Mouse (Mus musculus) heart, embryonic 11.5 days (tissue): ENCODE results near the gene Tmem218. TPM values are rescaled to one million over a fixed set of nuclear protein-coding genes. Genes with fewer than 3 reads are reported as not detected.

Experiments used
- ATAC-seq: fragments of 200-750 bp; cut with Nextera tagmentation; replicated peaks from 2 replicates; pipeline ENCODE4 v1.8.0; 2017; ENCODE audit warnings: moderate library complexity; ENCODE audit not compliant: insufficient number of reproducible peaks, low FRiP score, low TSS enrichment
- H3K27ac ChIP-seq: fragments of 300-500 bp; sonication (generic); 2 replicates; pipeline ENCODE4 v1.5.1; 2014; ENCODE audit warnings: mild to moderate bottlenecking, low read depth, low read length
- H3K27me3 ChIP-seq: fragments of 300-500 bp; sonication (generic); 2 replicates; pipeline ENCODE4 v1.6.1; 2014; ENCODE audit warnings: mild to moderate bottlenecking, low read length, mixed read lengths; ENCODE audit not compliant: control insufficient read depth, insufficient read depth
- H3K36me3 ChIP-seq: fragments of 300-500 bp; sonication (generic); 2 replicates; pipeline ENCODE4 v1.6.1; 2014; ENCODE audit warnings: mild to moderate bottlenecking, low read length, moderate library complexity, mixed read lengths; ENCODE audit not compliant: control insufficient read depth, insufficient read depth
- H3K4me1 ChIP-seq: fragments of 300-500 bp; sonication (generic); 2 replicates; pipeline ENCODE4 v1.6.1; 2014; ENCODE audit warnings: low read length; ENCODE audit not compliant: control insufficient read depth, insufficient read depth
- H3K4me2 ChIP-seq: fragments of 300-500 bp; sonication (generic); 2 replicates; pipeline ENCODE4 v1.6.1; 2014; ENCODE audit warnings: mild to moderate bottlenecking, moderate library complexity
- H3K4me3 ChIP-seq: fragments of 300-500 bp; sonication (generic); 2 replicates; pipeline ENCODE4 v1.5.1; 2014; ENCODE audit warnings: low read depth, low read length
- H3K9ac ChIP-seq: fragments of 300-500 bp; sonication (generic); 2 replicates; pipeline ENCODE4 v1.6.1; 2014; ENCODE audit warnings: mild to moderate bottlenecking, low read depth, low read length, moderate library complexity
- H3K9me3 ChIP-seq: fragments of 300-500 bp; sonication (generic); replicated peaks from 2 replicates; pipeline ENCODE4 v1.6.1; 2016; ENCODE audit warnings: low read length; ENCODE audit not compliant: control insufficient read depth
- WGBS: fragments of 180-500 bp; shearing (Covaris S2); extraction: QIAGEN DNeasy Blood & Tissue Kit; methylation state at CpG from one replicate; pipeline ENCODE4 v1.1.7; 2014; ENCODE audit not compliant: insufficient replicate concordance; 5-methylcytosine and 5-hydroxymethylcytosine counted together
- polyA plus RNA-seq: library from polyadenylated mRNA; unstranded; fragments of >200 nt; fragmentation: Nextera tagmentation; extraction: Ambion mirVana; gene quantifications from 2 replicates; pipeline ENCODE4 v1.2.1, GENCODE M21; 2014

The Tmem218 gene
- polyA plus RNA-seq, 1 experiment from 2014 or later, result 8.2 TPM

- Histone ChIP-seq H3K27ac (no peak overlapping the region), H3K9me3 (no peaks in the 10 kb centered on the region), H3K36me3 (no peaks in the 10 kb centered on the region), H3K4me1 (no peaks in the 10 kb centered on the region), H3K27me3 (no peaks in the 10 kb centered on the region), H3K4me2 (no peak overlapping the region), H3K9ac (no peak overlapping the region), H3K4me3 (no peak overlapping the region)
- ATAC-seq, result no peak
- 79% methylated on average over 3 of the region's 3 CpGs for WGBS
Observed at GRCm38 (mm10) chr9:37242764-37243163, 34.7 kb downstream of the Tmem218 start.

GRCm38 (mm10) chr9:37244600-37244999 is 36.6 kb downstream of the Tmem218 start:
- Histone ChIP-seq H3K4me2 (no peak overlapping the region), H3K4me3 (no peak overlapping the region), H3K27me3 (no peaks in the 10 kb centered on the region), H3K9me3 (no peaks in the 10 kb centered on the region), H3K4me1 (no peaks in the 10 kb centered on the region), H3K27ac (no peak overlapping the region), H3K9ac (no peak overlapping the region), H3K36me3 (no peaks in the 10 kb centered on the region)
- 67% methylated on average over 1 of the region's 1 CpGs for WGBS
- no peak for ATAC-seq

GRCm38 (mm10) chr9:37245404-37245803 is 37.4 kb downstream of the Tmem218 start:
- H3K4me1 ChIP-seq, result no peaks in the 10 kb centered on the region
- no peaks in the 10 kb centered on the region for H3K9me3 ChIP-seq
- no peaks in the 10 kb centered on the region for H3K36me3 ChIP-seq
- no peak overlapping the region for H3K9ac ChIP-seq
- no peak overlapping the region for H3K27ac ChIP-seq
- no peak overlapping the region for H3K4me3 ChIP-seq
- WGBS, result 63% methylated on average over 2 of the region's 2 CpGs
- no peak overlapping the region for H3K4me2 ChIP-seq
- ATAC-seq, result no peak
- no peaks in the 10 kb centered on the region for H3K27me3 ChIP-seq

GRCm38 (mm10) chr9:37245810-37246209 is 37.8 kb downstream of the Tmem218 start:
- Histone ChIP-seq H3K27ac (no peak overlapping the region), H3K36me3 (no peaks in the 10 kb centered on the region), H3K4me3 (no peak overlapping the region), H3K27me3 (no peaks in the 10 kb centered on the region), H3K4me2 (no peak overlapping the region), H3K9ac (no peak overlapping the region), H3K9me3 (no peaks in the 10 kb centered on the region), H3K4me1 (no peaks in the 10 kb centered on the region)
- 85% methylated on average over 1 of the region's 1 CpGs for WGBS
- no peak for ATAC-seq

- Histone ChIP-seq H3K4me1 (no peaks in the 10 kb centered on the region), H3K27me3 (no peaks in the 10 kb centered on the region), H3K9ac (no peak overlapping the region), H3K4me2 (no peak overlapping the region), H3K9me3 (no peaks in the 10 kb centered on the region), H3K36me3 (no peaks in the 10 kb centered on the region), H3K27ac (no peak overlapping the region), H3K4me3 (no peak overlapping the region)
- ATAC-seq, result no peak
Observed at GRCm38 (mm10) chr9:37247429-37247828, 39.4 kb downstream of the Tmem218 start.

- 33% methylated on average over 3 of the region's 3 CpGs for WGBS
- Histone ChIP-seq H3K4me1 (no peaks in the 10 kb centered on the region), H3K27ac (no peak overlapping the region), H3K9me3 (no peaks in the 10 kb centered on the region), H3K4me3 (no peak overlapping the region), H3K4me2 (no peak overlapping the region), H3K9ac (no peak overlapping the region), H3K27me3 (no peaks in the 10 kb centered on the region), H3K36me3 (no peaks in the 10 kb centered on the region)
- no peak for ATAC-seq
Observed at GRCm38 (mm10) chr9:37248381-37248906, 40.4 kb downstream of the Tmem218 start.

GRCm38 (mm10) chr9:37249976-37250375 is 42.0 kb downstream of the Tmem218 start:
- H3K4me3 ChIP-seq, result no peak overlapping the region
- H3K36me3 ChIP-seq, result no peaks in the 10 kb centered on the region
- no peak overlapping the region for H3K27ac ChIP-seq
- H3K9me3 ChIP-seq, result no peaks in the 10 kb centered on the region
- H3K27me3 ChIP-seq, result no peaks in the 10 kb centered on the region
- no peak overlapping the region for H3K4me2 ChIP-seq
- H3K4me1 ChIP-seq, result no peaks in the 10 kb centered on the region
- no peak overlapping the region for H3K9ac ChIP-seq
- 90% methylated on average over 3 of the region's 3 CpGs for WGBS
- ATAC-seq, result no peak

- no peaks in the 10 kb centered on the region for H3K9me3 ChIP-seq
- no peak for ATAC-seq
- 77% methylated on average over 6 of the region's 6 CpGs for WGBS
- H3K27ac ChIP-seq, result no peak overlapping the region
- H3K4me2 ChIP-seq, result no peak overlapping the region
- no peaks in the 10 kb centered on the region for H3K4me1 ChIP-seq
- H3K36me3 ChIP-seq, result no peaks in the 10 kb centered on the region
- H3K9ac ChIP-seq, result no peak overlapping the region
- H3K4me3 ChIP-seq, result no peak overlapping the region
- no peaks in the 10 kb centered on the region for H3K27me3 ChIP-seq
Observed at GRCm38 (mm10) chr9:37250631-37251030, 42.6 kb downstream of the Tmem218 start.

GRCm38 (mm10) chr9:37254531-37255110 is 46.6 kb downstream of the Tmem218 start:
- Histone ChIP-seq H3K4me1 (no peaks in the 10 kb centered on the region), H3K4me3 (peak overlapping the region; percentile 49), H3K27ac (no peak overlapping the region), H3K36me3 (no peaks in the 10 kb centered on the region), H3K4me2 (peak overlapping the region; percentile 74), H3K27me3 (no peaks in the 10 kb centered on the region), H3K9me3 (no peaks in the 10 kb centered on the region), H3K9ac (no peak overlapping the region)
- no peak for ATAC-seq
- WGBS, result 17% methylated on average over 6 of the region's 6 CpGs
